Mouse (Mus musculus): ENCODE measurements around the gene Rdh5. TPM values are rescaled to one million over a fixed set of nuclear protein-coding genes. Genes with fewer than 3 reads are reported as not detected.

Rdh5 gene
- polyA plus RNA-seq, 1 experiment from 2014 or later, result 21.9 TPM

- 74% methylated on average over 3 of the region's 3 CpGs for WGBS (ENCODE audit: insufficient replicate concordance)
- Histone ChIP-seq H3K4me2 (ENCODE audit: low read depth, low read length) (no peak overlapping the region), H3K9me3 (replicated peaks; ENCODE audit: control insufficient read depth, low read length) (no peaks in the 10 kb centered on the region), H3K4me3 (ENCODE audit: low read depth, low read length) (no peak overlapping the region), H3K36me3 (ENCODE audit: control insufficient read depth, insufficient read depth) (peaks cover 10% of the 10 kb centered on the region), H3K4me1 (ENCODE audit: control insufficient read depth, low read depth, low read length) (no peaks in the 10 kb centered on the region), H3K9ac (ENCODE audit: low read depth, low read length) (no peak overlapping the region), H3K27ac (ENCODE audit: low read length) (no peak overlapping the region), H3K27me3 (ENCODE audit: control insufficient read depth, insufficient read depth, low read depth, low read length) (no peaks in the 10 kb centered on the region)
- no peak for ATAC-seq (ENCODE audit: low read depth)
Observed at GRCm38 (mm10) chr10:128870341-128870740, 52.3 kb downstream of the Rdh5 start.

GRCm38 (mm10) chr10:128866518-128866917 lies 56.2 kb downstream of the Rdh5 start:
- WGBS (ENCODE audit: insufficient replicate concordance), result 71% methylated on average over 1 of the region's 1 CpGs
- no peaks in the 10 kb centered on the region for H3K27me3 ChIP-seq (ENCODE audit: control insufficient read depth, insufficient read depth, low read depth, low read length)
- ATAC-seq (ENCODE audit: low read depth), result no peak
- no peaks in the 10 kb centered on the region; the same call in none of the 2 replicates for H3K36me3 ChIP-seq (ENCODE audit: control insufficient read depth, insufficient read depth)
- no peaks in the 10 kb centered on the region for H3K4me1 ChIP-seq (ENCODE audit: control insufficient read depth, low read depth, low read length)
- no peak overlapping the region for H3K4me2 ChIP-seq (ENCODE audit: low read depth, low read length)
- H3K9me3 ChIP-seq (replicated peaks; ENCODE audit: control insufficient read depth, low read length), result no peaks in the 10 kb centered on the region
- H3K4me3 ChIP-seq (ENCODE audit: low read depth, low read length), result no peak overlapping the region
- H3K27ac ChIP-seq (ENCODE audit: low read length), result no peak overlapping the region
- H3K9ac ChIP-seq (ENCODE audit: low read depth, low read length), result no peak overlapping the region

GRCm38 (mm10) chr10:128866042-128866441 lies 56.6 kb downstream of the Rdh5 start:
- H3K4me2 ChIP-seq (ENCODE audit: low read depth, low read length), result no peak overlapping the region
- WGBS (ENCODE audit: insufficient replicate concordance), result 64% methylated on average over 3 of the region's 3 CpGs
- no peaks in the 10 kb centered on the region; the same call in none of the 2 replicates for H3K36me3 ChIP-seq (ENCODE audit: control insufficient read depth, insufficient read depth)
- no peak overlapping the region for H3K27ac ChIP-seq (ENCODE audit: low read length)
- H3K4me3 ChIP-seq (ENCODE audit: low read depth, low read length), result no peak overlapping the region
- no peak for ATAC-seq (ENCODE audit: low read depth)
- H3K27me3 ChIP-seq (ENCODE audit: control insufficient read depth, insufficient read depth, low read depth, low read length), result no peaks in the 10 kb centered on the region
- H3K9me3 ChIP-seq (replicated peaks; ENCODE audit: control insufficient read depth, low read length), result no peaks in the 10 kb centered on the region
- H3K4me1 ChIP-seq (ENCODE audit: control insufficient read depth, low read depth, low read length), result no peaks in the 10 kb centered on the region
- H3K9ac ChIP-seq (ENCODE audit: low read depth, low read length), result no peak overlapping the region

Other genes with a start within 250 kb of the Rdh5 start
- 12.5 and 12.9 TPM in 2 replicates for gene Suox, start 248.8 kb downstream of the Rdh5 start, polyA plus RNA-seq (2015; fragmentation: Nextera tagmentation; extraction: Ambion mirVana)
- 36.6 and 38.6 TPM in 2 replicates for gene Rab5b, start 226.6 kb downstream of the Rdh5 start, polyA plus RNA-seq (2015; fragmentation: Nextera tagmentation; extraction: Ambion mirVana)
- gene Pmel, start 218.7 kb downstream of the Rdh5 start, polyA plus RNA-seq (2015; fragmentation: Nextera tagmentation; extraction: Ambion mirVana), result 0.43 and 0.59 TPM in 2 replicates
- 50.8 and 53.8 TPM in 2 replicates for gene Cdk2, start 217.9 kb downstream of the Rdh5 start, polyA plus RNA-seq (2015; fragmentation: Nextera tagmentation; extraction: Ambion mirVana)
- gene Dgka, start 178.0 kb downstream of the Rdh5 start, polyA plus RNA-seq (2015; fragmentation: Nextera tagmentation; extraction: Ambion mirVana), result 2.6 and 3.0 TPM in 2 replicates
- gene Pym1, start 175.0 kb downstream of the Rdh5 start, polyA plus RNA-seq (2015; fragmentation: Nextera tagmentation; extraction: Ambion mirVana), result 11.9 and 13.5 TPM in 2 replicates
- 10.4 and 10.6 TPM in 2 replicates for gene Mmp19, start 132.0 kb downstream of the Rdh5 start, polyA plus RNA-seq (2015; fragmentation: Nextera tagmentation; extraction: Ambion mirVana)
- 18.8 TPM in 2 replicates for gene Dnajc14, start 118.8 kb downstream of the Rdh5 start, polyA plus RNA-seq (2015; fragmentation: Nextera tagmentation; extraction: Ambion mirVana)
- gene Tmem198b, start 118.5 kb downstream of the Rdh5 start, polyA plus RNA-seq (2015; fragmentation: Nextera tagmentation; extraction: Ambion mirVana), result 2.2 and 3.1 TPM in 2 replicates
- gene Sarnp, start 105.6 kb downstream of the Rdh5 start, polyA plus RNA-seq (2015; fragmentation: Nextera tagmentation; extraction: Ambion mirVana), result 84.4 and 94.9 TPM in 2 replicates
- gene Ormdl2, start 101.2 kb downstream of the Rdh5 start, polyA plus RNA-seq (2015; fragmentation: Nextera tagmentation; extraction: Ambion mirVana), result 68.5 and 69.3 TPM in 2 replicates
- gene Gdf11, start 31.2 kb downstream of the Rdh5 start, polyA plus RNA-seq (2015; fragmentation: Nextera tagmentation; extraction: Ambion mirVana), result 0.16 and 0.22 TPM in 2 replicates
- 97.4 and 109 TPM in 2 replicates for gene Cd63, start 21.9 kb downstream of the Rdh5 start, polyA plus RNA-seq (2015; fragmentation: Nextera tagmentation; extraction: Ambion mirVana)
- 92.8 and 96.6 TPM in 2 replicates for gene Bloc1s1, start 1.1 kb upstream of the Rdh5 start, polyA plus RNA-seq (2015; fragmentation: Nextera tagmentation; extraction: Ambion mirVana)
- 0.39 and 0.83 TPM in 2 replicates for gene Itga7, start 10.9 kb upstream of the Rdh5 start, polyA plus RNA-seq (2015; fragmentation: Nextera tagmentation; extraction: Ambion mirVana)
- gene Mettl7b, start 38.1 kb upstream of the Rdh5 start, polyA plus RNA-seq (2015; fragmentation: Nextera tagmentation; extraction: Ambion mirVana), result 0.22 TPM in 1 of 2 replicates, not detected in the other
- gene Olfr9, start 66.5 kb upstream of the Rdh5 start, polyA plus RNA-seq (2015; fragmentation: Nextera tagmentation; extraction: Ambion mirVana), result not detected in 2 replicates
- gene Olfr763, start 87.9 kb upstream of the Rdh5 start, polyA plus RNA-seq (2015; fragmentation: Nextera tagmentation; extraction: Ambion mirVana), result not detected in 2 replicates
- not detected in 2 replicates for gene Olfr764-ps1, start 117.0 kb upstream of the Rdh5 start, polyA plus RNA-seq (2015; fragmentation: Nextera tagmentation; extraction: Ambion mirVana)
- gene Olfr765, start 127.1 kb upstream of the Rdh5 start, polyA plus RNA-seq (2015; fragmentation: Nextera tagmentation; extraction: Ambion mirVana), result not detected in 2 replicates
- not detected in 2 replicates for gene Olfr766-ps1, start 146.1 kb upstream of the Rdh5 start, polyA plus RNA-seq (2015; fragmentation: Nextera tagmentation; extraction: Ambion mirVana)
- gene Olfr767, start 160.0 kb upstream of the Rdh5 start, polyA plus RNA-seq (2015; fragmentation: Nextera tagmentation; extraction: Ambion mirVana), result not detected in 2 replicates
- not detected in 2 replicates for gene Olfr768, start 176.5 kb upstream of the Rdh5 start, polyA plus RNA-seq (2015; fragmentation: Nextera tagmentation; extraction: Ambion mirVana)
- gene Olfr769, start 195.0 kb upstream of the Rdh5 start, polyA plus RNA-seq (2015; fragmentation: Nextera tagmentation; extraction: Ambion mirVana), result not detected in 2 replicates
- not detected in 2 replicates for gene Olfr770, start 216.1 kb upstream of the Rdh5 start, polyA plus RNA-seq (2015; fragmentation: Nextera tagmentation; extraction: Ambion mirVana)
- gene Olfr771, start 241.9 kb upstream of the Rdh5 start, polyA plus RNA-seq (2015; fragmentation: Nextera tagmentation; extraction: Ambion mirVana), result not detected in 2 replicates

Measured in liver, embryonic 16.5 days (tissue).